Mouse (Mus musculus) liver, adult (tissue): ENCODE measurements around the gene Dlst.

Experiments used
- GATA4 ChIP-seq: IDR thresholded peaks from 2 replicates; pipeline ENCODE4 v1.6.1; 2014; ENCODE audit warnings: mild to moderate bottlenecking, low read length; ENCODE audit not compliant: insufficient replicate concordance

Dlst gene

GRCm38 (mm10) chr12:85109426-85109825 lies 1.2 kb upstream of the Dlst start:
- TF ChIP-seq GATA4, result no peak

DNA sequence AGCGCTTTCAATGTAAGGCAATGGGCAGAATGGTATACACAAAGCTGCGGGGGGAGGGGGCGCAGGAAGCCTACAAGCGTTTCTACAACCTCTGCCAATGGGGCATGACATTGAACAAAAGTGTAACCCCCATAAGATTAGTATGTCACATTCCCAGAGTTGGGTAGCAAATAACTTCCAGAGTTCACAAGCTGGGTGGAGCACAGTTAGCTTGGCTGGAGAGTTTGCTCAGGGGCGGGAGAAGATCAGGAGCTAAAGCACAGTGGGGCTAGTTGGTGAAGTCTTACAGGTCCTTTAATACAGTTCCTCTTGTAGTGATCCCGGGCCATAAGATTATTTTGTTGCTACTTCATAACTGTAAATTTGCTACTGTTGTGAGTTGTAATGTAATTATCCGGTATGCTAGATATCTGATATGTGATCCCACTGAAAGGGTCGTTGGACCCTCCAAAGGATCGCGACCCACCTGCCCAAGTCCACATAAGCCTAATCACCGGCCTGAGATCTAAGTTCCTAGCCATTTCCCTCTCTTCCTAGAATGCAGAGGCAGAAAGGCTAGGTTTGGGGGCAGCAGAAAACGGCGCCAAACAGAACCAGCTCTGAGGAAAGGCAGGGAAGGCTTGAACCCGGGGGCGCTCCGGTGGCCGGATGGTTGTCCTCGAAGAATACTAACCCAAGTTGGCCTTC lies 479 bp upstream of the Dlst start:
- TF ChIP-seq GATA4, result no peak

GRCm38 (mm10) chr12:85112550-85113251 lies 2.1 kb downstream of the Dlst start:
- TF ChIP-seq GATA4, result no peak

DNA sequence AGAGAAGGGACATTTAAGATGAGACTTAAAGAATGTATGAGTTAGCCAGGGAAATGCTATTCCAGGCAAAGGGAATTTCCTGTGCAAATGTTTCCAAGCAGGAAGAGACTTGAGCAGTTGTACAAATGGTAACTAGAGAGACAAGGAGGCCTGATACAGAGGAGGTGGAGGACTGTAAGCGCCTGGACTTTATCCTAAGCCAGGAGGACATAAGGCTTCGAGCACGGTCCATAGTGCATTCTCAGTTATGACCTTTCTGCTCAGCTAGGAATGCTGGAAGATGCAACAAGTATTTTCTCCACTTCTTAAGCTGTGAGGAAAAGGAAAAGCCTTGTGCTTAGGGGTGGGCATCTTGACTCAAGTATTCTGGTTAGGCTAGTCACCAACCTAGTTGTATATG lies 2.7 kb downstream of the Dlst start:
- no peak for TF ChIP-seq GATA4

GRCm38 (mm10) chr12:85113917-85114316 lies 3.3 kb downstream of the Dlst start:
- no peak for TF ChIP-seq GATA4

GRCm38 (mm10) chr12:85115678-85116077 lies 5.0 kb downstream of the Dlst start:
- TF ChIP-seq GATA4, result no peak

DNA sequence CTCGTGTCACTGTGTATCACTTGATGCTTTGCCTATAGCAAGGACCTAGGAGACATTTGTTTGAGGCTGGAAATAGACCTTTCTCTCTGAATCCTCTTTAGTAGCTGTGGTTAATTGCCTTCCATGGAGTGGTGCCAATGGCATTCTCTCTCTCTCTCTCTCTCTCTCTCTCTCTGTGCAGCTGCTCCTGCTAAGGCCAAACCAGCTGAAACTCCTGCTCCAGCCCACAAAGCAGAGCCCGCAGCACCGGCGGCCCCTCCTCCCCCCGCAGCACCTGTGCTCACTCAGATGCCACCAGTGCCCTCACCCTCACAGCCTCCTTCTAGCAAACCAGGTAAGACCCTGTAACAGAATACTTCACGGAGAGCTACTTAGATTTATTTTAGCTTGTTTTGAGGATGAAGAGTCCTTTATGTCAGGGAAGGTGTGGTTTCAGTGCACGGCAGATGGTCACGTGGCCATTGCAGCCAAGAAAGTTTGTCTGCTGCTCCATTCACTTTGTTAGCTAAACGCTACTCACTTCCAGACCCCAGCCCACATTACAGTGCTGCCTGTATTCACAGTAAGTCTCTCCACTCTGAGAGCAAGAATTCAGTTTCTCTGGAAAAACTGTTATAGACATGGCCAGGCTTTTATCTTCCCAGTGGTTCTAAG lies 11.3 kb downstream of the Dlst start:
- TF ChIP-seq GATA4, result no peak

GRCm38 (mm10) chr12:85123108-85123530 lies 12.5 kb downstream of the Dlst start:
- TF ChIP-seq GATA4, result no peak

GRCm38 (mm10) chr12:85123645-85124044 lies 13.0 kb downstream of the Dlst start:
- TF ChIP-seq GATA4, result no peak

- no peak for TF ChIP-seq GATA4
Measured at GRCm38 (mm10) chr12:85124751-85125150, 14.1 kb downstream of the Dlst start.

DNA sequence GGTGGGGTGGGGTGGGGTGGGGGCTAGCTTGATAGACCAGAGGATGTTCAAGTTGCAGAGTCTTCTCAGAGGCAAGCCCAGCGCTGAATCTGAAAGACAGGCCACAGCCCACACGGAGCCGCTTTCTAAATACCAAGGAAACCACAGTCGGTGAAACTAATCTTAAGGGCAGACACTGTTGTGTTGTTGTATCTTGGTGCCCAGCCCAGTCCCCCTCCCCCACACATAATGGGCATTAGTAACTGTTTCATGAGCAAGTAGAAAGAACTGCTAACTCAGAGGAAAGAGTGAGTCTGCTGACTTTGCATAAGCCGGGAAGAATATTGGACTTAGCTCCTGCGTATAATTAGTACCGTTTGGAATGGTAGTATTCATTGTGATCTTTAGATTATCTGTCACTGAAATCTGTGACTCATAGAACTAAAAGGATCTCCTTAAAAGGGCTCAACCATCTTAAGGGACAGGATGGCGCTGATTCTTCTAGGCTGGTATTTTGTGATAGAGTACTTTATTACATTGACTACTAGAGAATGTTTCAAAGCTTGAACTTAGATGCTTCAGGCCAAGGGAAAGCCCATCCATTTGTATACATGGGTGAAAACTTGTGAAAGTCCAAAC lies 16.5 kb downstream of the Dlst start:
- no peak for TF ChIP-seq GATA4

DNA sequence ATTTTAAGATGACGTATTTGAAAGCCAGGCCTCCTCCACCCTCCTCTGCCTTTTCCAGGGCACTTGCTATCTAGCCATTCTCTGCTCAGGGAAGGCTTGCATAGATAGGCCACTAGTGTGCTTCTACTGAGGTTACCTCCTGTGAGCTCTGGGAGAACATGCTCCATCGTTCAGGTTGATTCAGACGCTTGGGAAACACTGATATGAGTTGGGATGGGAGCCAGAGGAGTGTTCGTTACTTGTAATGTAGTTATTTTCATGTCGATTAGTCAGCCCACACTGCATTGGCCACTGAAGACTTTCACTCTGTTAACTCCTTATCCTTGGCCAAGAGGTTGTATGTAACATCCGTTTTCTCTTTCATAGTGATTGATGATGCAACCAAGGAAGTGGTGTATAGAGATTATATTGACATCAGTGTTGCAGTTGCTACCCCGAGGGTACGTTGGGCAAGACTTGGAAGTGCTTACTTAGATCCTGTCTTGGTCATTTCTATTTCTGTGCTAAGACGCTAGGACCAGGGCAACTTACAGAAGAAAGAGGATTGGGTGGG lies 18.9 kb downstream of the Dlst start:
- no peak for TF ChIP-seq GATA4

- TF ChIP-seq GATA4, result no peak
Measured at GRCm38 (mm10) chr12:85131361-85131760, 20.7 kb downstream of the Dlst start.

GRCm38 (mm10) chr12:85134043-85134794 lies 23.6 kb downstream of the Dlst start:
- no peak for TF ChIP-seq GATA4
